Mouse (Mus musculus) layer of hippocampus, adult 9-10 months (tissue): ENCODE data around the gene Plk5.
A peak's percentile ranks its signal among the peaks of the same experiment; 100 is the strongest.
"Not testable (repeated sequence)": the region's sequence is repeated elsewhere in the genome, so short reads cannot be mapped to it uniquely, and the experiment has no call there.

Experiments
- DNase-seq: peaks from one replicate; pipeline ENCODE4 v3.0.0; 2022; ENCODE audit warnings: low spot score

Gene Plk5

GRCm38 (mm10) chr10:80331636-80332524 lies 24.4 kb upstream of the Plk5 start:
- DNase-seq, result no peak

- no peak for DNase-seq
Observed at GRCm38 (mm10) chr10:80332525-80332989, 23.7 kb upstream of the Plk5 start.

- DNase-seq, result no peak
Observed at GRCm38 (mm10) chr10:80336263-80336662, 20.0 kb upstream of the Plk5 start.

GRCm38 (mm10) chr10:80339941-80340750 lies 16.1 kb upstream of the Plk5 start:
- DNase-seq, result peak; percentile 85

GRCm38 (mm10) chr10:80341026-80341425 lies 15.2 kb upstream of the Plk5 start:
- DNase-seq, result no peak

GRCm38 (mm10) chr10:80341491-80342304 lies 14.6 kb upstream of the Plk5 start:
- no peak for DNase-seq

GRCm38 (mm10) chr10:80342305-80342748 lies 13.9 kb upstream of the Plk5 start:
- no peak for DNase-seq

- DNase-seq, result no peak
Observed at GRCm38 (mm10) chr10:80342749-80343424, 13.4 kb upstream of the Plk5 start.

- no peak for DNase-seq
Observed at GRCm38 (mm10) chr10:80343425-80343895, 12.8 kb upstream of the Plk5 start.

- DNase-seq, result no peak
Observed at GRCm38 (mm10) chr10:80344131-80344661, 12.1 kb upstream of the Plk5 start.

- DNase-seq, result no peak
Observed at GRCm38 (mm10) chr10:80345122-80345521, 11.1 kb upstream of the Plk5 start.

- DNase-seq, result not testable (repeated sequence)
Observed at GRCm38 (mm10) chr10:80345929-80346328, 10.3 kb upstream of the Plk5 start.

- no peak for DNase-seq
Observed at GRCm38 (mm10) chr10:80347514-80347967, 8.7 kb upstream of the Plk5 start.

GRCm38 (mm10) chr10:80348244-80348781 lies 7.9 kb upstream of the Plk5 start, which contains the start of gene Adamtsl5:
Gene Adamtsl5 (minus strand): TSS chr10:80348412.
- no peak for DNase-seq

- DNase-seq, result no peak
Observed at GRCm38 (mm10) chr10:80348981-80349380, 7.3 kb upstream of the Plk5 start.

GRCm38 (mm10) chr10:80350292-80350691 lies 6.0 kb upstream of the Plk5 start:
- DNase-seq, result peak; percentile 64

GRCm38 (mm10) chr10:80351896-80352295 lies 4.4 kb upstream of the Plk5 start:
- no peak for DNase-seq

GRCm38 (mm10) chr10:80352727-80353126 lies 3.5 kb upstream of the Plk5 start:
- DNase-seq, result no peak

- DNase-seq, result no peak
Observed at GRCm38 (mm10) chr10:80355431-80355830, 828 bp upstream of the Plk5 start.

GRCm38 (mm10) chr10:80356737-80357136 lies 478 bp downstream of the Plk5 start:
- no peak for DNase-seq
